Mouse (Mus musculus) hindbrain, embryonic 10.5 days (tissue): ENCODE measurements around the gene Ttc7b. TPM values are rescaled to one million over a fixed set of nuclear protein-coding genes. Genes with fewer than 3 reads are reported as not detected.

Source experiments
- DNase-seq: peaks from one replicate; pipeline ENCODE4 v3.0.0-alpha.2; 2017; ENCODE audit warnings: low spot score
- H3K27ac ChIP-seq: fragments of 300-500 bp; sonication (generic); 2 replicates; pipeline ENCODE4 v1.5.1; 2016; ENCODE audit warnings: mild to moderate bottlenecking, moderate library complexity
- H3K27me3 ChIP-seq: fragments of 300-500 bp; sonication (generic); 2 replicates; pipeline ENCODE4 v1.6.1; 2016; ENCODE audit warnings: mild to moderate bottlenecking; ENCODE audit not compliant: poor library complexity, insufficient read depth, severe bottlenecking
- H3K36me3 ChIP-seq: fragments of 300-500 bp; sonication (generic); 2 replicates; pipeline ENCODE4 v1.6.1; 2016; ENCODE audit warnings: mild to moderate bottlenecking, moderate library complexity
- H3K4me1 ChIP-seq: fragments of 300-500 bp; sonication (generic); replicated peaks from 2 replicates; pipeline ENCODE4 v1.6.1; 2016; ENCODE audit warnings: mild to moderate bottlenecking
- H3K4me3 ChIP-seq: fragments of 300-500 bp; sonication (generic); 2 replicates; pipeline ENCODE4 v1.5.1; 2016; ENCODE audit warnings: mild to moderate bottlenecking, moderate library complexity
- H3K9me3 ChIP-seq: fragments of 300-500 bp; sonication (generic); 2 replicates; pipeline ENCODE4 v1.6.1; 2016; ENCODE audit warnings: mild to moderate bottlenecking, moderate library complexity
- WGBS: fragments of 180-500 bp; shearing (Covaris S2); methylation state at CpG from one replicate; pipeline ENCODE4 v1.1.7; 2016; 5-methylcytosine and 5-hydroxymethylcytosine counted together
- polyA plus RNA-seq: library from polyadenylated mRNA; unstranded; fragments of >200 nt; fragmentation: Nextera tagmentation; extraction: Ambion mirVana; gene quantifications from 2 replicates; pipeline ENCODE4 v1.2.1, GENCODE M21; 2016

The Ttc7b gene
- polyA plus RNA-seq, 1 experiment from 2014 or later: 5.6 TPM

DNA sequence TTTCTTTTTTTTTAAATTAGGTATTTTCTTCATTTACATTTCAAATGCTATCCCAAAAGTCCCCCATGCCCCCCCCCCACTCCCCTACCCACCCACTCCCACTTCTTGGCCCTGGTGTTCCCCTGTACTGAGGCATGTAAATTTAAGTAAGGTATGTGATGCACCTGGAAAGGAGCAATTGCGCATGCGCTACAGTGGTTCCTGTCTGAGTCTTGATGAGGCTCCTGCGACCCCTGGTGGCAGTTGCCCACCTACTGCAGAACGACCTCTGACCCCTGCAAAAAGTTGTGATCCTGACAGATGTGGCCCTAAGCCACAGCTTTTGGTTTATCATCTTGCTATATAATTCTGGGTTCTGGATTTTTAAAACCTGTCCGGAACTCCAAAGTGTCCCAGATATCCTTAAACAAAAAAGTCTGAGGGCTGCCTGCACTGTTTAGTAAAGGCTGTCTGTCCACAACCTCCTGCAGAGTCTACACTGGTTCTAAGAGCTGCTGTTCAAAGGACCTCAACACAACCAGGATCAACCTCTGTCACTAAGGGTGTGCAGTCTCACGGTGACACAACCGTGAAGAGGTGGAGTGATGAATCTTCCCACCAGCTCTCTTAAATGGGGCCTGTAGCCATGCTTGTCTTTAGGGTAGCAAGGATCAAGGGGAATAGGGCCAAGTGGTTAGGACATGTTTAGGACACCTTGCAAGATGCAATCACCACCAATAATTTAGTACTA, 40.6 kb downstream of the Ttc7b start:
- no peaks in the 10 kb centered on the region for H3K27me3 ChIP-seq
- WGBS: 30% methylated on average over 7 of the region's 7 CpGs
- H3K4me3 ChIP-seq: no peak overlapping the region
- H3K9me3 ChIP-seq: no peaks in the 10 kb centered on the region
- H3K4me1 ChIP-seq: no peaks in the 10 kb centered on the region; the same call in 1 of the 2 replicates
- no peak overlapping the region for H3K27ac ChIP-seq
- peaks cover 28% of the 10 kb centered on the region for H3K36me3 ChIP-seq
- peak; percentile 79 for DNase-seq

DNA sequence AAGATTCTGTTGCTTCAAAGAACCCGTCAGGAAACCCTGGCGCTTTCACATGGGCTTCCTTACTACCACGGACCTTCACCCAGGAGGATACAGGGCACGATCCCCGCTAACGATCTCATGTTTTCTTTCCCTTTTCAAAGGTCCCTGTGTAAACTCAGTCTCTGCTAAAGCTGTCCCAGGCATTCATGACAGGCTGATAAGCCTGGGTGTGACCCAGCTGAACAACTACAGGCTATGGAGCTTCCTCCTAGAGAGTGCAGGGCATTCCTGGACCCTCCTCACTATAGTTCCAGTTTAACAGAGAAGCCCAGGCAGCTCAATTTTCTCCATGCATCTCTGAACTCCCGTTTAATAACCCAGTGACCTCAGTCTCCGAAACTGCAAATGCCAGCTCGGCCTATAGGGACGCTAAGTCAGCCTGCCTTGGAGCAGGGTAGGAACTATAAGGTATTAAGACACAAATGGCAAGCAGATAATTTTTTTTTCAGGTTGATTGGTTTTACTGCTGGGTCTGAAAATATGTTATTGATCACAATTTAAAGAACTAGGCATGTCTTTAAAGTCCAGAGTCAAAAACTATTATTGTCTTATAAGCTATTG, 41.3 kb downstream of the Ttc7b start:
- 78% methylated on average over 10 of the region's 10 CpGs for WGBS
- no peak overlapping the region for H3K27ac ChIP-seq
- DNase-seq: no peak

DNA sequence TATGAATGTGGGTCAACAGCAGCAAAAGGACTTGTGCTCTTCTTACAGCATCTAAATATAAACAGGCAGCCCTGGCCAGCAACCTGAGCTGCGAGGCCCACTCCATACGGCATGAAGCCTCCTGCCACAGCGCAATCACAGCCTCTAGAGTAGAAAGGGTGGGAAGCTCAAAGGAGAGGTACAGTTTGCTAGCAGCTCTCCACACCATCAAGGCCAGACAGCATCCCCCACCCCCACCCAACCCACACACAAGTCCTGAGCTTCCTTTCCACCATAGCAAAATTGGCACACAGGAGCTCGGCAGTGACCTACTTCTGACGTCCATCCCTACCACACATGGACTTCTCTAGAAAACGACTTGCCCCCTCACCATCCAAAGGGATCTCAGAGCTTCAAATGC, 42.0 kb downstream of the Ttc7b start:
- no peaks in the 10 kb centered on the region for H3K27me3 ChIP-seq

More for the DNA sequence above, 41.3 kb downstream of the Ttc7b start:
- Histone ChIP-seq H3K27me3 (no peaks in the 10 kb centered on the region), H3K4me3 (no peak overlapping the region), H3K36me3 (peaks cover 28% of the 10 kb centered on the region), H3K9me3 (no peaks in the 10 kb centered on the region), H3K4me1 (no peaks in the 10 kb centered on the region; the same call in 1 of the 2 replicates)

DNA sequence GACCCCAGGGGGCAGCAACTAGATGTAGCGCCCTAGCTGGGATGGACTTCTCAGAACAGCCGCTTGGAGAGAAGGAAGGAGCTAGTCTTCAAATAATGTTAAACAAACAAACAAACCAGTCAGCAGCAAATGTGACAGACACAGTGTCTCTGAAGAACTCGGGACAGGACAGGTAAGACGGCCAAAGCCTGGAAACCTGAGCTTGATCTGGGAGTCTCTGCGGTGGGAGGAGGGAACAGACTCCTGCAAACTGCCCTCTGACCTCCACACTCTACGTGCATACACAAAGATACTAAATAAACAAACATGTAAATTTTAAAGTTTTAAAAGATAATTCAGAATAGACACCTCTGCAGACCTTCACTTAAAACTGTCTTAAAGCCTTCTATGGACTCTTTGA, 42.5 kb downstream of the Ttc7b start:
- Histone ChIP-seq H3K27ac (no peak overlapping the region), H3K9me3 (no peaks in the 10 kb centered on the region), H3K4me1 (no peaks in the 10 kb centered on the region; the same call in 1 of the 2 replicates), H3K4me3 (no peak overlapping the region), H3K36me3 (peaks cover 24% of the 10 kb centered on the region), H3K27me3 (no peaks in the 10 kb centered on the region)
- DNase-seq: no peak
- 83% methylated on average over 6 of the region's 6 CpGs for WGBS

More for the DNA sequence above, 42.0 kb downstream of the Ttc7b start:
- Histone ChIP-seq H3K4me1 (no peaks in the 10 kb centered on the region; the same call in 1 of the 2 replicates), H3K9me3 (no peaks in the 10 kb centered on the region), H3K4me3 (no peak overlapping the region), H3K27ac (no peak overlapping the region), H3K36me3 (peaks cover 28% of the 10 kb centered on the region)
- 87% methylated on average over 6 of the region's 6 CpGs for WGBS
- DNase-seq: no peak

DNA sequence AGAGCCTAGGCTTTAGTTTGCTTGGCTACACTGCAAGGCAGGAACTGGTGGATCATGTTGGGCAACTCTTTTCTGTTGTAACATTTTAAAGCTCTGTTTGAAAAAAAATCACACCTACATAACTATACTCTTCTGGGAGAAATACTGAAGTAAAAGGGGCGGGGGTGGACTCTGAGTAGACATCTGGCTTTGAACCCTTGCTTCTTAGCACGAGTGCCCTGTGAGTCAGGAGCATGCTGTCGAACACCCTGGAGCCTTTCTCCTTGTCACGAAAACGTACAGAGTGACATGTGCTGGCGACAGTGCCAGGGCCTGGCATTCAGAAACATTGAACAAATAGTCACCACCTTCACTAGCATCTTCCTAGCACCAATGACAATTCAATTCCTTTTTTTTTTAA, 43.2 kb downstream of the Ttc7b start:
- no peak for DNase-seq
- no peaks in the 10 kb centered on the region for H3K9me3 ChIP-seq
- no peak overlapping the region for H3K4me3 ChIP-seq
- no peaks in the 10 kb centered on the region for H3K27me3 ChIP-seq
- H3K36me3 ChIP-seq: peaks cover 18% of the 10 kb centered on the region
- H3K4me1 ChIP-seq: no peaks in the 10 kb centered on the region; the same call in 1 of the 2 replicates
- no peak overlapping the region for H3K27ac ChIP-seq
- 86% methylated on average over 6 of the region's 6 CpGs for WGBS

DNA sequence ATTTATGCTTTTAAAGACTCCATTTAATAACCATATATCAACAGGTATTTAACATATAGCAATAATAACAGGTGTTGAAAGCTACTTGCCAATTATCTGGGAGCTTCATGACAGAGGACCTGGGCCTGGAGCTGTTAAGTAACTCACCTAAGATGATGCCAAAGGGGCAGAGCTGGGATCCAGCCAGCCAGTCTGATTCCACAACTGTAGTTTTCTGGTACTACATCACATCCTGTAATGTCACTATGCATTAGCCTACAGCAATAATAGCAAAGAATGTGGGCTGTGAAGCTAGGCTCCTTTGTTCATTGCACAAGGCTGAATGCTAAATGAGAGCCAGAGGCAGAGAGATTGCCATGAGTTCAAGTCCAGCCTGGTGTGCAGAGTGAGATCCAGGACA, 44.3 kb downstream of the Ttc7b start:
- H3K36me3 ChIP-seq: peaks cover 11% of the 10 kb centered on the region; the same call in 1 of the 2 replicates
- no peak overlapping the region for H3K4me3 ChIP-seq
- no peaks in the 10 kb centered on the region; the same call in 1 of the 2 replicates for H3K4me1 ChIP-seq
- DNase-seq: no peak
- H3K9me3 ChIP-seq: no peaks in the 10 kb centered on the region
- no peaks in the 10 kb centered on the region for H3K27me3 ChIP-seq
- no peak overlapping the region for H3K27ac ChIP-seq

DNA sequence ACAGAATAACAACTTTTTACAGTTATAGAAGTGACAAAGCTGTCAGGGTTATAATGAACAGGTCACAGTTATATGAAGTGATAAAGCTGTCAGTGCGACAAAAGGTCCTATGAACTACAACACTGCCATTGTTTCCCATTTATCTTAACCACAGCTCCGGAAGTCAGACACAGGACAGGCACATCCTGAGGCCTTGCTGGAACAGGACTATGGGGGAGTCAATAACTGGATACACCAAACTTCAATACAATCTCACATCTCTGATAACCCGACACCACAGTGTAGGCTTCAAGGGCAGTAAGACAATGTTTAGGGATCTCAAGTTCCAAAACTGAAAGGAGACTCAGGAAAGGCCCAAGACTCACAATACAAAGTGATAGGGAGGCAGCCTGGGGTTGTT, 45.1 kb downstream of the Ttc7b start:
- WGBS: 82% methylated on average over 3 of the region's 3 CpGs
- Histone ChIP-seq H3K27ac (no peak overlapping the region), H3K36me3 (peaks cover 6% of the 10 kb centered on the region; the same call in 1 of the 2 replicates), H3K9me3 (no peaks in the 10 kb centered on the region), H3K27me3 (no peaks in the 10 kb centered on the region), H3K4me1 (no peaks in the 10 kb centered on the region; the same call in 1 of the 2 replicates), H3K4me3 (no peak overlapping the region)
- no peak for DNase-seq

DNA sequence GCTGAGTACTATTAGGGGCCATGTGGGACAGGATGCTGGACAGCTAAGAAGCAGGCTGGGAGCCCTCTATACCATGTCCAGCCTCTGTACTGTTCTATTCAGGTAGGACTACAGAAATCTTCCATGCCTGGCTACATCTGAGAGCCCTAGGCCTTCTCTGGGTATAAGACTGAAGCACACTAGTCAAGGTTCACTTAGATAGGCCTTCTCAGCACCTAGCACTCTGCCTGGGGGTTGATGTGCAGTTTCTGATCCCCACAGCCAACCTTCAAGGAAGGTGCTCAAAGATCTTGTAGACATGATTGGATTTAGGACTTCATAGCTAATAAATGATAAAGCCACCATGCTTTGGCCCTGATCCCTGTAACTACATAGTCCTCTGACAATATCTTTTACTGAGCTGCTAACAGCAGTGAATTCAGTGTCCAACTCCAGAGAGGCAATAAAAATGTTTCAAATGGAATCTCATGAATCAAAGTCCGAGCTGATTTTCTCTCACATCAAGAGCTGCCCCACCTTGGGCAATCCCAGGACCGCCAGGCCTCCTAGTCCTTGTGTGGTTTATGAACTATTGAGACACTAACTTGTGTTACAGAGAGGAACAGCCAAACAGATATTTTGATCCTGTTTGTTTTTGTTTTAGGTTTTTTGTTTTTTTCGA, 45.8 kb downstream of the Ttc7b start:
- Histone ChIP-seq H3K9me3 (no peaks in the 10 kb centered on the region), H3K27me3 (no peaks in the 10 kb centered on the region), H3K4me3 (no peak overlapping the region), H3K4me1 (no peaks in the 10 kb centered on the region; the same call in 1 of the 2 replicates), H3K27ac (no peak overlapping the region), H3K36me3 (peaks cover 6% of the 10 kb centered on the region; the same call in 1 of the 2 replicates)
- 95% methylated on average over 3 of the region's 3 CpGs for WGBS
- no peak for DNase-seq

DNA sequence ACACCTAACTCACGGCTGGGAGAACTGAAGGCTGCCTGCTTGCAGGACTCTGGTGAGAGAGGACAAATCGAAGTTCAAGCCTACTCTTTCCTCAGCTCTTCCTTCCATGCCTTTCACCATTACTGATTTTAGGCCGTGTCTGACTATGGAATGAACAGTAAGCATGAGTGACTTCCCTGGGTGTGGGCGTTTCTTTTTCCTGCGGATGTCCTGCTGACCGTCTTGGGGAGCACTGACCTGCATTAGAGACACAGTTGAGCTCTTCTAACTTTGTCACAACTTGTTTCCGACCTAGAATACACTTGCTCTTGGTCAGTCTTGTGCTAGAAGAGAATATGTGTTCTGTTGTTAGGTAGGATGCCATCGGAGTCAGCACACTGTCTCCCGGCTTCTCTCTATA, 50.3 kb downstream of the Ttc7b start:
- Histone ChIP-seq H3K36me3 (peaks cover 11% of the 10 kb centered on the region), H3K27ac (no peak overlapping the region)
- 84% methylated on average over 9 of the region's 9 CpGs for WGBS

DNA sequence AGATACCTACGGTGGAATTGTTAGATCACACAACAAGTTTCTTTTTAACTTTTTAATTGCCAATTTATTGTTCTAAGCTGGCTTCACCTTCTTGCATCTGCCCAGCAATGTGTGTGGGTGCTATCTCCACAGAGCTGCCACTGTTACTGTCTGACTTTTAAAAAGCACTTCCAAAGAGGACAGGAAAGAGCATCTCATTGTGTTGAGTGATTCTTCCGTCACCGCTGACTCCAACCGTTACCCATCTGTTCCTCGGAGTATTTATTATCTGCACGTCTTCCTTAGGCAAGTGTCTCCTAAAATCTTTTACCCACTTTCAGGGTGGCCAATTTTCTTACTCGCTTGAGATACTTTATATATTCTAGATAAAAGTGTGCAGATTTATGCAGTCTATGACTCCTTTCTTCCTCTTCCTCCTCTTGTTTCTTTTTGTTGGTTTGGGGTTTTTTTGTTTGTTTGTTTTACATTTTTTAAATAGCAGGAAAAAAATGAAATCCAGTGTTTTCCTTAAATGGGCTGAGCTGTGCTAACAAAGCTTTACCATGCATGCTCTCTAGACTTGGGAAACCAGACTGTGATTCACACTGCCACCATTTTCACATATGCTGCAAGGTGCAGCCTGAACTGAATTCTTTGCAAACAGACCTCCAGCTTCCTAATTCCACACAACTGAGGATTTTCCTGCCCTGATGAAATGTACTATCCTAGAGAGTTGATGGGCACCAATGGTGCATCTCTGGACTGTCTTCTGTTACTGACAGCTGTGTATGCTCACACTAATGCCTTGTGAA, 50.9 kb downstream of the Ttc7b start:
- Histone ChIP-seq H3K9me3 (no peaks in the 10 kb centered on the region), H3K27me3 (no peaks in the 10 kb centered on the region), H3K4me1 (peaks cover 25% of the 10 kb centered on the region), H3K4me3 (no peak overlapping the region), H3K36me3 (peaks cover 14% of the 10 kb centered on the region), H3K27ac (no peak overlapping the region)
- 83% methylated on average over 7 of the region's 7 CpGs for WGBS
- no peak for DNase-seq

More for the DNA sequence above, 50.3 kb downstream of the Ttc7b start:
- peaks cover 23% of the 10 kb centered on the region for H3K4me1 ChIP-seq
- no peaks in the 10 kb centered on the region for H3K9me3 ChIP-seq
- H3K27me3 ChIP-seq: no peaks in the 10 kb centered on the region
- no peak overlapping the region for H3K4me3 ChIP-seq
- DNase-seq: no peak

DNA sequence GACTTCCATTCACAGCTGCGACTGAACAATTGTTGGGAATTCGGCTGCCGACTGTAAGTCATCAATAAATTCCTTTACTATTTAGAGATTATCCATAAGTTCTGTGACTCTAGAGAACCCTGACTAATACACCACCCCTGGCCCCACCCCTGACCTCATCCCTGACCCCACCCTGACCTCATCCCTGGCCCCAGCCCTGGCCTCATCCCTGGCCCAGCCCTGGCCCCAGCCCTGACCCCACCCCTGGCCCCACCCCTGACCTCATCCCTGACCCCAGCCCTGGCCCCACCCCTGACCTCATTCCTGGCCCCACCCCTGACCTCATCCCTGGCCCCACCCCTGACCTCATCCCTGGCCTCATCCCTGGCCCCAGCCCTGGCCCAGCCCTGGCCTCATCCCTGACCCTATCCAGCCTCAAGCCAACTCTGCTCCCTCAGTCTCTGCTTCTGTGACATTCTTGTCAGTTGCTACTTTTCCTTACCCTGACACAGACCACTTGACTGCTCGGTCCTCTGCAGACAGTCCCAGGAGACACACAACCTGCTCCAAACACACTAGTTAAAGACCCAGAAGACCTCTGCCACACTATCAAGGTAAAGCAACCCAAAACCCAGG, 55.4 kb downstream of the Ttc7b start:
- Histone ChIP-seq H3K9me3 (no peaks in the 10 kb centered on the region), H3K36me3 (peaks cover 14% of the 10 kb centered on the region), H3K4me3 (no peak overlapping the region), H3K4me1 (peaks cover 25% of the 10 kb centered on the region), H3K27ac (no peak overlapping the region), H3K27me3 (no peaks in the 10 kb centered on the region)
- DNase-seq: no peak
- WGBS: 85% methylated on average over 3 of the region's 4 CpGs

DNA sequence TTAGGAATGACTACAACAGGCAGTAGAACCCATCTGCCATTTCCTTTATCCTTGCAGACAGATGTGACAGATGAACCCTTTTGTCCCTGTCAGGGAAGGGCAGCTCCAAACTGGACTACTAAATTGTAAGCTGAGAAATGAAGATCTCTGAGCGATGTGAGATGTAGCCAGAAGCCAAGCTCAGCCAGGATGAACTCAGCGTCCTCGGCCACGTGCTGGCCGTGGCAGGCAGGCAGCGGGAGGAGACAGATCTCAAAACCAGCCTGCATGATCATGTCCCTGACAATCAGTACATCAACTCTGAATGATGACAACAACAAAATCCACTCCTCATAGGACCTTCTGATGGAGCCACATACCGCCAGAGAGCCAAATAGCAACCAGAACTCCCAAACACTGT, 62.9 kb downstream of the Ttc7b start:
- Histone ChIP-seq H3K27ac (no peak overlapping the region), H3K36me3 (peaks cover 20% of the 10 kb centered on the region; the same call in 1 of the 2 replicates), H3K27me3 (no peaks in the 10 kb centered on the region), H3K4me3 (no peak overlapping the region), H3K9me3 (no peaks in the 10 kb centered on the region), H3K4me1 (no peaks in the 10 kb centered on the region)
- DNase-seq: no peak
- 92% methylated on average over 7 of the region's 7 CpGs for whole genome bisulfite sequencing
